Mouse (Mus musculus): ENCODE data around the gene Olfr516.

Olfr516 gene

GRCm38 (mm10) chr7:108850429-108850828, at the start of gene Olfr516:
Gene Olfr516 (minus strand): TSS chr7:108850529.
- no peak for DNase-seq (ENCODE audit: low spot score in 2 of 2)

GRCm38 (mm10) chr7:108894320-108894719, 44.0 kb upstream of the Olfr516 start, which contains the start of gene Olfr519:
Gene Olfr519 (minus strand): TSS chr7:108894420.
- no peak for DNase-seq (ENCODE audit: low spot score in 2 of 2)

- DNase-seq (ENCODE audit: low spot score in 2 of 2), result no peak
Observed at GRCm38 (mm10) chr7:108884906-108885305, 34.6 kb upstream of the Olfr516 start, which contains the start of gene Olfr518. Gene Olfr518 (minus strand): TSS chr7:108885006.

DNA sequence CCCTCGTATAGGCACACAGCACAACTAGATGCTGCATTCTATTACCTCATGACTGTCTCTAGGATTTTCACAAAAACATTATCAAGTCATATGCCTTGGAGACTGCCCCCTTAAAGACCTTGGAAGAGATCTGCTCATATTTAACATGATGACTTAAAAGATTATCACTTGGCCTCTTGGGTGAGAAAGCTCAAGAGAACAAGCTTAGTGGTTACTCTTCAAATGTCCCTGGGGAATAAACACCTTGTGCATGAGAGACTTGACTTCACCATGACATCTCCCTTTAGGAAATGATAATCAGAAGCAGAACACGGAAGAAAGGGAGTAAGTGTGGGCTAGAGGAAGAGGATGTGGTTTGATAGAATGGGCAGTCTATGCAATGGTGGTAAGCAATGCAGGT, 21.9 kb upstream of the Olfr516 start, which contains the start of gene Olfr517:
Gene Olfr517 (minus strand): TSS at position 101 of the 400 bp plus-strand sequence.
- no peak for DNase-seq (ENCODE audit: low spot score in 2 of 2)

DNA sequence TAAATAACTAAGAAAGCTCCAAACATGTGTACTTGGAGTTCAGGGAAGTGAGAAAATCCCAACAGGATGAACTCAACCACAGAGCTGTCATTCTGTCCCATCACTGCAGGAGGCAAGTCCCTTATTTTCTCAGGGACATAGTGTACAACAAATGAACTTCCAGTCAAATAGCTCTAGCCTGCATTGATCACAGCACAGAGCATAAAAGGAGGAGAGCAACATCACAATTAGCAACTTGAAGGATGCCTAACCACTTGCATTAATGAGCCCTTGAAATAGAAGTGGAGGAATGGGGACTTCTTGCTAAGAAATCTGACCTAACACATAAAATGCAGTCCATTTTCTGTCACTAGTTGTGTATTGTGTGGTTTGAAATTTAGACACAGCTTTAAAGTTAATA, 24.4 kb downstream of the Olfr516 start, which contains the start of gene Olfr514:
Gene Olfr514 (minus strand): TSS at position 101 of the 400 bp plus-strand sequence.
- DNase-seq (ENCODE audit: low spot score in 2 of 2), result no peak

DNA sequence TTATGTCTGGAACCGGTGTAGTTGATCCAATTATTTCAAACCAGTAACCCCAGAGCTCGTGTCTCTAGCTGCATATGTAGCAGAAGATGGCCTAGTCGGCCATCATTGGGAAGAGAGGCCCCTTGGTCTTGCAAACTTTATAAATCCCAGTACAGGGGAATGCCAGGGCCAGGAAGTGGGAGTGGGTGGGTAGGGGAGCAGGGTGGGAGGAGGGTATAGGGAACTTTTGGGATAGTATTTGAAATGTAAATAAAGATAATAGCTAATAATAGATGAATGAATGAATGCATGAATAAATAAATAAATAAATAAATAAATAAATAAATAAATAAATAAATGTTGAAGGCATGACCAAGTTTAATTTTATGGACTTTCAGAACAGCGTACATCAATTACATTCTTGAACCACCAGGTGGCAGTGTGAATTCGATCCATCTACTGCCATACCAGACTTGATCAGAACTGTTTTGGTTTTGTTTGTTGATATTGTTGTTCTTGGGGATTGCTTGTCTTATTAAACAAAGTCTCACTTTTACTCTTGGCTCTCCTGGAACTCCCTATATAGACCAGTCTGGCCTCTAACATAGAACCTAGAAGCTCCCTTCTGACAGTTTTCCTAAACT, 35.6 kb downstream of the Olfr516 start:
- peak; percentile 20 to 33 for DNase-seq (ENCODE audit: low spot score in 2 of 2)

- DNase-seq (ENCODE audit: low spot score in 2 of 2), result no peak
Observed at GRCm38 (mm10) chr7:108797205-108797933, 53.0 kb downstream of the Olfr516 start.

Data from right cerebral cortex, postnatal 10 days (tissue).